Mouse (Mus musculus) megakaryocyte, embryonic 14.5 days (primary cell): ENCODE measurements around the gene Ikbip.

Source experiments
- FLI1 ChIP-seq: IDR thresholded peaks from 2 replicates; pipeline ENCODE4 v1.6.1; 2012; ENCODE audit warnings: low read length, inconsistent platforms, mixed read lengths
- GATA1 ChIP-seq: IDR thresholded peaks from 3 replicates; pipeline ENCODE4 v1.6.1; 2012; ENCODE audit warnings: mixed read lengths, low read length, inconsistent platforms, borderline replicate concordance

DNA sequence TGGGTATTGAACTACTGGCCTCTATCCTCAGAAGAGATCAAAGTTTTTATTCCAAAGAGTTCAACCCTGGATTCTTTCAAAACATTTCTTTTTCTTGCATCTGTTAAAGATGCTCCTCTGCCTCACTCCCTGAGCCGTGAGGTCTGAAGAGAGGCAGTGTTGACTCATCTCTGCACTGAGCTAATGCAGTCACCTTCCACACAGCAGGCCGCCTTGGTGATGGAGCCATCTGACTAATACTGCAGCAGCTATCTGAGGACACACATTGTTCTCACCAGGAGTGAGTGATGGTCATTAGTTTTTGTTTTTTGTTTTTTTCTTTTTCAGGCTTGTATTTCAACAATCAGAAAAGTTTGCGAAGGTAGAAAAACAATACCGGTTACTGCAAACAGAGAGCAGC is 10.1 kb downstream of the Ikbip start:
- TF ChIP-seq GATA1: no peak
- no peak for TF ChIP-seq FLI1
